Mouse (Mus musculus) granulocyte monocyte progenitor cell, adult 5-6 weeks (primary cell): ENCODE data around the gene Ppfia1. TPM values are rescaled to one million over a fixed set of nuclear protein-coding genes. Genes with fewer than 3 reads are reported as not detected.

Source experiments
- ATAC-seq: replicated peaks from 2 replicates; pipeline ENCODE4 v1.8.0; 2016; ENCODE audit warnings: mild to moderate bottlenecking, moderate TSS enrichment, inconsistent platforms; ENCODE audit not compliant: poor library complexity, severe bottlenecking
- total RNA-seq, 2 experiments: library from RNA; stranded (forward) in 1 of 2; stranded (reverse) in 1 of 2; fragments of 200-712, 200-1000 nt in 1 of 2; fragments of >200 nt in 1 of 2; fragmentation: Nextera tagmentation in 1 of 2; gene quantifications; 2 replicates each; pipeline ENCODE4 v1.2.3; 2014 to 2017

Ppfia1 gene
- total RNA-seq, 2 experiments from 2014 or later, result 29.4 to 35.4 TPM

GRCm38 (mm10) chr7:144492931-144493330 lies 60.6 kb downstream of the Ppfia1 start:
- ATAC-seq, result peak; percentile 66

- ATAC-seq, result no peak
These were observed 63.2 kb downstream of the Ppfia1 start for GRCm38 (mm10) chr7:144490201-144490873.

GRCm38 (mm10) chr7:144489067-144489774 lies 64.3 kb downstream of the Ppfia1 start:
- peak; percentile 50 for ATAC-seq

- no peak for ATAC-seq
These were observed 73.2 kb downstream of the Ppfia1 start for GRCm38 (mm10) chr7:144480314-144480713.

- no peak for ATAC-seq
These were observed 74.0 kb downstream of the Ppfia1 start for GRCm38 (mm10) chr7:144479569-144479968.

GRCm38 (mm10) chr7:144475741-144476140 lies 77.8 kb downstream of the Ppfia1 start:
- ATAC-seq, result no peak

GRCm38 (mm10) chr7:144473486-144473885 lies 80.0 kb downstream of the Ppfia1 start:
- ATAC-seq, result no peak

GRCm38 (mm10) chr7:144471103-144471502 lies 82.4 kb downstream of the Ppfia1 start:
- peak; percentile 56 for ATAC-seq

- ATAC-seq, result peak; percentile 58
These were observed 82.9 kb downstream of the Ppfia1 start, which contains the start of gene Cttn for GRCm38 (mm10) chr7:144470545-144471059. TSS of gene Cttn (minus strand) at chr7:144471009.

GRCm38 (mm10) chr7:144469908-144470544 lies 83.5 kb downstream of the Ppfia1 start:
- peak; percentile 8; the same call in 1 of the 2 replicates for ATAC-seq

- no peak for ATAC-seq
These were observed 84.3 kb downstream of the Ppfia1 start for GRCm38 (mm10) chr7:144469181-144469641.

- no peak for ATAC-seq
These were observed 84.8 kb downstream of the Ppfia1 start for GRCm38 (mm10) chr7:144468741-144469140.

- ATAC-seq, result no peak
These were observed 91.0 kb downstream of the Ppfia1 start for GRCm38 (mm10) chr7:144462577-144462976.

GRCm38 (mm10) chr7:144461246-144461902 lies 92.2 kb downstream of the Ppfia1 start:
- ATAC-seq, result no peak

- ATAC-seq, result no peak
These were observed 94.6 kb downstream of the Ppfia1 start for GRCm38 (mm10) chr7:144458881-144459280.

- ATAC-seq, result no peak
These were observed 102.9 kb downstream of the Ppfia1 start for GRCm38 (mm10) chr7:144450661-144451060.

GRCm38 (mm10) chr7:144449637-144450570 lies 103.6 kb downstream of the Ppfia1 start:
- no peak for ATAC-seq

- peak; percentile 39 for ATAC-seq
These were observed 105.3 kb downstream of the Ppfia1 start for GRCm38 (mm10) chr7:144448186-144448585.

- peak; percentile 89 for ATAC-seq
These were observed 106.4 kb downstream of the Ppfia1 start for GRCm38 (mm10) chr7:144447146-144447545.
